Mouse (Mus musculus) E14TG2a.4 (cell line): Measurements from ENCODE around the gene Aes.

ENCODE experiments used
- CTCF ChIP-seq: conservative IDR thresholded peaks from 2 replicates; pipeline ENCODE4 v1.5.1; 2014; ENCODE audit warnings: low read length
- NANOG ChIP-seq: IDR thresholded peaks from 2 replicates; pipeline ENCODE4 v1.6.1; 2014; ENCODE audit warnings: borderline replicate concordance, low read length, mixed read lengths
- POU5F1 ChIP-seq: IDR thresholded peaks from 2 replicates; pipeline ENCODE4 v1.6.1; 2014; ENCODE audit warnings: low read length, borderline replicate concordance

GRCm38 (mm10) chr10:81575695-81576094 lies 16.4 kb downstream of the Aes start:
- TF ChIP-seq CTCF (no peak), POU5F1 (no peak), NANOG (no peak)
